Mouse (Mus musculus) hindbrain, postnatal 0 days (tissue): ENCODE measurements at regions not wholly inside any gene's neighbourhood (a gene's known extent, or its start where the extent isn't known, plus 50 kb on each side); places are given as distances from the start of the nearest gene placed in this dataset.

Experiments used
- ATAC-seq: fragments of 200-750 bp; cut with Nextera tagmentation; 2 replicates; pipeline ENCODE4 v1.8.0; 2017; ENCODE audit warnings: mild to moderate bottlenecking, moderate TSS enrichment, moderate library complexity
- DNase-seq: peaks from one replicate; pipeline ENCODE4 v3.0.0-alpha.2; 2015; ENCODE audit warnings: low spot score
- H3K27ac ChIP-seq: fragments of 300-500 bp; sonication (generic); 2 replicates; pipeline ENCODE4 v1.5.1; 2014; ENCODE audit warnings: mild to moderate bottlenecking
- H3K27me3 ChIP-seq: fragments of 300-500 bp; sonication (generic); 2 replicates; pipeline ENCODE4 v1.6.1; 2014; ENCODE audit warnings: low read length, mixed read lengths; ENCODE audit not compliant: insufficient read depth
- H3K36me3 ChIP-seq: fragments of 300-500 bp; sonication (generic); 2 replicates; pipeline ENCODE4 v1.6.1; 2014; ENCODE audit warnings: low read length, mixed read lengths; ENCODE audit not compliant: insufficient read depth
- H3K4me1 ChIP-seq: fragments of 300-500 bp; sonication (generic); 2 replicates; pipeline ENCODE4 v1.6.1; 2014; ENCODE audit warnings: antibody characterized with exemption, low read length, mixed read lengths; ENCODE audit not compliant: insufficient read depth
- H3K4me2 ChIP-seq: fragments of 300-500 bp; sonication (generic); 2 replicates; pipeline ENCODE4 v1.6.1; 2014; ENCODE audit warnings: low read depth, mild to moderate bottlenecking, low read length, moderate library complexity, mixed read lengths
- H3K4me3 ChIP-seq: fragments of 300-500 bp; sonication (generic); 2 replicates; pipeline ENCODE4 v1.5.1; 2014; ENCODE audit warnings: low read length
- H3K9ac ChIP-seq: fragments of 300-500 bp; sonication (generic); replicated peaks from 2 replicates; pipeline ENCODE4 v1.6.1; 2014; ENCODE audit warnings: mild to moderate bottlenecking, low read length, moderate library complexity, mixed read lengths
- H3K9me3 ChIP-seq: fragments of 300-500 bp; sonication (generic); 2 replicates; pipeline ENCODE4 v1.6.1; 2016; ENCODE audit warnings: low read length, mixed read lengths
- CTCF ChIP-seq: IDR thresholded peaks from 2 replicates; pipeline ENCODE4 v1.5.1; 2016; ENCODE audit warnings: antibody characterized with exemption, control low read depth, low read depth
- WGBS: fragments of 180-500 bp; shearing (Covaris S2); extraction: QIAGEN DNeasy Blood & Tissue Kit; methylation state at CpG from one replicate; pipeline ENCODE4 v1.1.7; 2014; 5-methylcytosine and 5-hydroxymethylcytosine counted together
- microRNA-seq, 2 experiments: library from miRNA; unstranded; fragments of <30 nt; microRNA quantifications; one replicate each; pipeline ENCODE4; 2016

GRCm38 (mm10) chr16:50689525-50689924 lies 98.6 kb upstream of the Ccdc54 start:
- no peak overlapping the region for H3K9ac ChIP-seq
- no peak for TF ChIP-seq CTCF
- H3K4me3 ChIP-seq, result peak overlapping the region; percentile 21
- H3K4me2 ChIP-seq, result peak overlapping the region; percentile 46
- ATAC-seq, result no peak
- no peaks in the 10 kb centered on the region for H3K9me3 ChIP-seq
- DNase-seq, result no peak
- no peaks in the 10 kb centered on the region for H3K4me1 ChIP-seq
- H3K36me3 ChIP-seq, result no peaks in the 10 kb centered on the region
- WGBS, result 53% methylated on average over 10 of the region's 10 CpGs
- no peak overlapping the region for H3K27ac ChIP-seq
- H3K27me3 ChIP-seq, result no peaks in the 10 kb centered on the region

GRCm38 (mm10) chr16:50688818-50689506 lies 98.0 kb upstream of the Ccdc54 start:
- Histone ChIP-seq H3K9me3 (no peaks in the 10 kb centered on the region), H3K4me2 (peak overlapping the region; percentile 46), H3K36me3 (no peaks in the 10 kb centered on the region), H3K27ac (no peak overlapping the region), H3K9ac (no peak overlapping the region), H3K27me3 (no peaks in the 10 kb centered on the region), H3K4me1 (no peaks in the 10 kb centered on the region), H3K4me3 (peak overlapping the region; percentile 21)
- DNase-seq, result peak; percentile 64
- WGBS, result 54% methylated on average over 11 of the region's 11 CpGs
- peak; percentile 60 for TF ChIP-seq CTCF
- ATAC-seq, result peak; percentile 79

GRCm38 (mm10) chr16:50679698-50680097 lies 88.7 kb upstream of the Ccdc54 start:
- ATAC-seq, result no peak
- DNase-seq, result no peak
- H3K9me3 ChIP-seq, result no peaks in the 10 kb centered on the region
- no peak overlapping the region for H3K4me2 ChIP-seq
- no peak for TF ChIP-seq CTCF
- WGBS, result 85% methylated on average over 6 of the region's 6 CpGs
- no peak overlapping the region for H3K9ac ChIP-seq
- no peaks in the 10 kb centered on the region for H3K27me3 ChIP-seq
- no peaks in the 10 kb centered on the region for H3K4me1 ChIP-seq
- H3K36me3 ChIP-seq, result no peaks in the 10 kb centered on the region
- no peak overlapping the region for H3K4me3 ChIP-seq
- H3K27ac ChIP-seq, result no peak overlapping the region

GRCm38 (mm10) chr16:50673339-50673738 lies 82.4 kb upstream of the Ccdc54 start:
- no peak for TF ChIP-seq CTCF
- DNase-seq (no peak), ATAC-seq (no peak)
- Histone ChIP-seq H3K4me1 (no peaks in the 10 kb centered on the region), H3K4me3 (no peak overlapping the region), H3K36me3 (no peaks in the 10 kb centered on the region), H3K9me3 (no peaks in the 10 kb centered on the region), H3K27me3 (no peaks in the 10 kb centered on the region), H3K27ac (0 out of 2 replicates have a peak overlapping the region, but pooled peaks have one; percentile 11), H3K4me2 (no peak overlapping the region), H3K9ac (no peak overlapping the region)
- 66% methylated on average over 5 of the region's 5 CpGs for WGBS

GRCm38 (mm10) chr16:50672713-50673112 lies 81.8 kb upstream of the Ccdc54 start:
- Histone ChIP-seq H3K27ac (no peak overlapping the region), H3K9ac (no peak overlapping the region), H3K9me3 (no peaks in the 10 kb centered on the region), H3K27me3 (no peaks in the 10 kb centered on the region), H3K4me1 (no peaks in the 10 kb centered on the region), H3K36me3 (no peaks in the 10 kb centered on the region), H3K4me2 (no peak overlapping the region), H3K4me3 (no peak overlapping the region)
- ATAC-seq (0 out of 2 replicates have a peak, but pooled peaks have one; percentile 35), DNase-seq (no peak)
- 58% methylated on average over 5 of the region's 5 CpGs for WGBS
- peak; percentile 41 for TF ChIP-seq CTCF

GRCm38 (mm10) chr16:50671170-50671569 lies 80.2 kb upstream of the Ccdc54 start:
- Histone ChIP-seq H3K27ac (no peak overlapping the region), H3K36me3 (no peaks in the 10 kb centered on the region), H3K4me2 (no peak overlapping the region), H3K9ac (no peak overlapping the region), H3K4me3 (no peak overlapping the region), H3K4me1 (no peaks in the 10 kb centered on the region), H3K9me3 (no peaks in the 10 kb centered on the region), H3K27me3 (no peaks in the 10 kb centered on the region)
- DNase-seq (no peak), ATAC-seq (no peak)
- TF ChIP-seq CTCF, result no peak
- 91% methylated on average over 5 of the region's 5 CpGs for WGBS

GRCm38 (mm10) chr16:50664240-50664639 lies 73.3 kb upstream of the Ccdc54 start:
- H3K9ac ChIP-seq, result no peak overlapping the region
- TF ChIP-seq CTCF, result no peak
- H3K36me3 ChIP-seq, result no peaks in the 10 kb centered on the region
- H3K27me3 ChIP-seq, result no peaks in the 10 kb centered on the region
- H3K4me2 ChIP-seq, result no peak overlapping the region
- H3K4me1 ChIP-seq, result no peaks in the 10 kb centered on the region
- H3K4me3 ChIP-seq, result no peak overlapping the region
- H3K9me3 ChIP-seq, result no peaks in the 10 kb centered on the region
- no peak overlapping the region for H3K27ac ChIP-seq
- DNase-seq (no peak), ATAC-seq (no peak)
- WGBS, result 72% methylated on average over 2 of the region's 2 CpGs

Small RNA genes lying in the stretch of these regions (microRNA-seq; reads per million reads assigned to microRNA genes)
- gene Mir6363, result 0 reads per million in 2 experiments
